Mouse (Mus musculus): ENCODE measurements around the gene Zfp65. TPM values are rescaled to one million over a fixed set of nuclear protein-coding genes. Genes with fewer than 3 reads are reported as not detected.
"Not testable (repeated sequence)": the region's sequence is repeated elsewhere in the genome, so short reads cannot be mapped to it uniquely, and the experiment has no call there.

The Zfp65 gene
- 1 to 10 TPM; 6.1 to 6.4 TPM for total RNA-seq (2021)

- DNase-seq, result peak; percentile 47
Measured at GRCm38 (mm10) chr13:67728641-67729318, at the start of gene Zfp65. Gene Zfp65 (minus strand): TSS chr13:67729173.

GRCm38 (mm10) chr13:67763031-67763768, 34.2 kb upstream of the Zfp65 start:
- no peak for DNase-seq

GRCm38 (mm10) chr13:67759966-67760365, 31.0 kb upstream of the Zfp65 start:
- DNase-seq, result no peak

GRCm38 (mm10) chr13:67755761-67756160, 26.8 kb upstream of the Zfp65 start:
- no peak for DNase-seq

GRCm38 (mm10) chr13:67754333-67755306, 25.6 kb upstream of the Zfp65 start, which contains the start of gene Zfp85:
Gene Zfp85 (minus strand): TSS chr13:67755228.
- DNase-seq, result peak; percentile 67

- DNase-seq, result no peak
Measured at GRCm38 (mm10) chr13:67743896-67744295, 14.9 kb upstream of the Zfp65 start.

GRCm38 (mm10) chr13:67742941-67743340, 14.0 kb upstream of the Zfp65 start:
- no peak for DNase-seq

GRCm38 (mm10) chr13:67734391-67734790, 5.4 kb upstream of the Zfp65 start:
- DNase-seq, result not testable (repeated sequence)

GRCm38 (mm10) chr13:67729441-67729840, 468 bp upstream of the Zfp65 start:
- DNase-seq, result peak; percentile 48

GRCm38 (mm10) chr13:67728106-67728505, 867 bp downstream of the Zfp65 start:
- no peak for DNase-seq

GRCm38 (mm10) chr13:67725331-67725730, 3.6 kb downstream of the Zfp65 start:
- DNase-seq, result not testable (repeated sequence)

- DNase-seq, result peak; percentile 85
Measured at GRCm38 (mm10) chr13:67723848-67724479, 5.0 kb downstream of the Zfp65 start.

GRCm38 (mm10) chr13:67686971-67687370, 42.0 kb downstream of the Zfp65 start, which contains the start of gene Zfp738:
Gene Zfp738 (minus strand): TSS chr13:67687071.
- no peak for DNase-seq

GRCm38 (mm10) chr13:67683841-67684240, 45.1 kb downstream of the Zfp65 start:
- not testable (repeated sequence) for DNase-seq

GRCm38 (mm10) chr13:67682959-67683735, 45.8 kb downstream of the Zfp65 start:
- DNase-seq, result peak; percentile 79

GRCm38 (mm10) chr13:67674902-67675301, 54.1 kb downstream of the Zfp65 start:
- no peak for DNase-seq

Other genes with a start within 250 kb of the Zfp65 start
- gene Zfp874b, start 244.9 kb downstream of the Zfp65 start, total RNA-seq (2021), result 1 to 10 TPM; 4.8 to 6.3 TPM
- 1 to 10 TPM; 4.3 to 4.8 TPM for gene Zfp58, start 228.6 kb downstream of the Zfp65 start, total RNA-seq (2021)
- not detected for gene Gm26965, start 203.0 kb downstream of the Zfp65 start, total RNA-seq (2021)
- gene Zfp87, start 203.0 kb downstream of the Zfp65 start, total RNA-seq (2021), result 10 to 100 TPM; 10.1 to 10.8 TPM
- gene Zfp748, start 175.3 kb downstream of the Zfp65 start, total RNA-seq (2021), result 1 to 10 TPM; 5.3 to 5.6 TPM
- gene Zfp729b, start 119.5 kb downstream of the Zfp65 start, total RNA-seq (2021), result 1 to 10 TPM; 4.1 to 4.7 TPM
- 1 to 10 TPM in 1 of 2 experiments, under 1 TPM in 1; 0.72 to 1.9 TPM for gene Gm49345, start 91.4 kb downstream of the Zfp65 start, total RNA-seq (2021)
- 1 to 10 TPM; 3.7 to 3.8 TPM for gene Zfp729a, start 91.4 kb downstream of the Zfp65 start, total RNA-seq (2021)
- 1 to 10 TPM; 7.5 to 8.2 TPM for gene Zfp738, start 42.1 kb downstream of the Zfp65 start, total RNA-seq (2021)
- 1 to 10 TPM; 2.5 to 2.8 TPM for gene Zfp85, start 26.1 kb upstream of the Zfp65 start, total RNA-seq (2021)
- gene Zfp493, start 50.5 kb upstream of the Zfp65 start, total RNA-seq (2021), result under 1 TPM; 0.17 to 0.43 TPM
- gene Zfp273, start 84.6 kb upstream of the Zfp65 start, total RNA-seq (2021), result 1 to 10 TPM; 1.7 to 2.3 TPM
- 1 to 10 TPM in 1 of 2 experiments, under 1 TPM in 1; 0.95 to 1.5 TPM for gene Gm10037, start 101.9 kb upstream of the Zfp65 start, total RNA-seq (2021)
- gene BC048507, start 134.2 kb upstream of the Zfp65 start, total RNA-seq (2021), result not detected

All from heart, postnatal 4 days (tissue).